Mouse (Mus musculus) heart, adult 2 months (tissue): ENCODE measurements around the gene Adora1. TPM values are rescaled to one million over a fixed set of nuclear protein-coding genes. Genes with fewer than 3 reads are reported as not detected.

Source experiments
- DNase-seq, 2 experiments: peaks; one replicate each; pipeline ENCODE4 v3.0.0; 2021
- H3K27ac ChIP-seq: fragments of 200-600 bp; 2 replicates; pipeline ENCODE4 v1.8.1; 2022
- H3K27me3 ChIP-seq: fragments of 200-500 bp; 2 replicates; pipeline ENCODE4 v1.6.1; 2012; ENCODE audit warnings: mild to moderate bottlenecking, low read length, inconsistent platforms, mixed read lengths; ENCODE audit not compliant: control insufficient read depth, insufficient read depth
- H3K36me3 ChIP-seq: fragments of 200-500 bp; 2 replicates; pipeline ENCODE4 v1.6.1; 2012; ENCODE audit warnings: low read length, inconsistent platforms; ENCODE audit not compliant: control insufficient read depth, insufficient read depth
- H3K4me1 ChIP-seq: fragments of 200-500 bp; 2 replicates; pipeline ENCODE4 v1.6.1; 2011; ENCODE audit warnings: low read length; ENCODE audit not compliant: control insufficient read depth, insufficient read depth
- H3K4me3 ChIP-seq: fragments of 200-600 bp; 2 replicates; pipeline ENCODE4 v1.8.1; 2022
- H3K79me2 ChIP-seq: fragments of 200-500 bp; replicated peaks from 2 replicates; pipeline ENCODE4 v1.6.1; 2012; ENCODE audit warnings: mild to moderate bottlenecking, inconsistent platforms, low read length, moderate library complexity, mixed read lengths; ENCODE audit not compliant: control insufficient read depth, insufficient read depth
- H3K9ac ChIP-seq: fragments of 200-500 bp; 2 replicates; pipeline ENCODE4 v1.6.1; 2012; ENCODE audit warnings: low read depth, mild to moderate bottlenecking, control low read depth, inconsistent platforms, low read length, mixed read lengths
- CTCF ChIP-seq: fragments of 200-600 bp; IDR thresholded peaks from 2 replicates; pipeline ENCODE4 v1.8.1; 2022; ENCODE audit warnings: antibody characterized with exemption, mild to moderate bottlenecking, moderate library complexity
- EP300 ChIP-seq: fragments of 200-500 bp; IDR thresholded peaks from 2 replicates; pipeline ENCODE4 v1.6.1; 2011; ENCODE audit warnings: low read depth, low read length, control low read depth; ENCODE audit not compliant: insufficient read depth
- POLR2A ChIP-seq: fragments of 200-500 bp; IDR thresholded peaks from 2 replicates; pipeline ENCODE4 v1.6.1; 2011; ENCODE audit warnings: mild to moderate bottlenecking, low read depth, low read length, control low read depth; ENCODE audit not compliant: insufficient read depth
- WGBS: fragments of 180-500 bp; shearing (Covaris S2); methylation state at CpG from one replicate; pipeline ENCODE4 v1.1.7; 2018; 5-methylcytosine and 5-hydroxymethylcytosine counted together
- intact Hi-C: fragments of 180-260 bp; cut with DNase I; formaldehyde crosslinking; loops from one replicate; pipeline ENCODE4 v1.15.1; 2025
- polyA plus RNA-seq: library from polyadenylated mRNA; depleted of rRNA; stranded (reverse); fragments of >200 nt; gene quantifications from 2 replicates; pipeline ENCODE4 v1.2.3, GENCODE M21; 2012
- total RNA-seq, 2 experiments: library from RNA; stranded (reverse); gene quantifications; 2 replicates each; pipeline ENCODE4 v1.2.3; 2021

The Adora1 gene
- total and polyA plus RNA-seq, 3 experiments, result 9.6 to 19.4 (median 15.0) TPM

DNA sequence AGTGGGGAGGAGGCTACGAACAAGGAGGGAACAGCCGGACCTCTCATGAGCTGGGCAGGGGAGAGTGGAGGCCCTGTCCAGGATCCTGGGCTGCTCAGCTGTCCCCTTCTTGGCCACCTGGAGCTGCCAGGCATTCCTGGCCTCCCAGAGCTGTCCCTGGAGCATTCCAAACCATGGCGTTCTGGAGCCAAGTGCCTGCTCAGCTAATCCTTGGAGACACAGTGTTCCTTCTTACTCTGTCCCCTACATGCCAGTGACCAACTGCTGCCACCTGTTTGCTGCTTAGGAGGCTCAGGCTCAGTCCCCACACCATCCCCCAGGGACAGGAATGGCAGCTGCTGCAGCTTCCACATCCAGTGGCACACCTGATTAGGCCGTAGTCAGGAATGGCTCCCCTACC, 39.3 kb downstream of the Adora1 start:
- peaks cover 5% of the 10 kb centered on the region for H3K4me1 ChIP-seq
- peak in 1 of 2 experiments; percentile 39 for DNase-seq
- H3K79me2 ChIP-seq, result no peaks in the 10 kb centered on the region
- no peak overlapping the region for H3K9ac ChIP-seq
- 20% methylated on average over 4 of the region's 4 CpGs for WGBS
- TF ChIP-seq EP300 (no peak), CTCF (no peak), POLR2A (no peak)
- no peaks in the 10 kb centered on the region for H3K36me3 ChIP-seq
- no peaks in the 10 kb centered on the region for H3K27me3 ChIP-seq
- intact Hi-C loops, result loop anchor here (1.0 to 5.0 kb wide), 3 partner anchors 43 to 126 kb away; no protein-coding TSS in a partner anchor
- no peak overlapping the region for H3K27ac ChIP-seq
- H3K4me3 ChIP-seq, result no peak overlapping the region

DNA sequence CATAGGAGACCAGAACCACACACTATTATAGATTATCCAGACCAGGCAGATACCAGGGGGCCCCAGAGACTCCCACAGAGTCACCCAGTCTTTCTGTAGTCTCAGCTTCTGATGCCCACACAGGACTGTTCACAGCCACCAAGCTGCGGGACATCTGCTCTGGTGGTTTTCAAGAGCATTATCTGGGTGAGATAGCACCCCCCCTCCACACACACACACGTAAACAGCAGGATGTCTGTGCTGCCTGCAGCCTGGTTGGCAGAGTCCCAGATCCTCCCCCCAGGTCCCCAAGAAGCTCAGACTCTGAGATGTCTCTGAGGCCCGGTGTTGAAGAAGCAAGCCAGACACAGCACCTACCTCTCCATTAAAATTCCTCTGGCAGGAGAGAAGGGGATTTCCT, 39.7 kb downstream of the Adora1 start:
- no peak for TF ChIP-seq POLR2A
- TF ChIP-seq EP300, result no peak
- no peak for TF ChIP-seq CTCF
- 11% methylated on average over 3 of the region's 3 CpGs for WGBS
- H3K4me1 ChIP-seq, result peaks cover 5% of the 10 kb centered on the region
- no peaks in the 10 kb centered on the region for H3K79me2 ChIP-seq
- no peak overlapping the region for H3K4me3 ChIP-seq
- H3K36me3 ChIP-seq, result no peaks in the 10 kb centered on the region
- peak in 1 of 2 experiments; percentile 20 for DNase-seq
- no peaks in the 10 kb centered on the region for H3K27me3 ChIP-seq
- no peak overlapping the region for H3K9ac ChIP-seq
- intact Hi-C loops, result loop anchor here (5.0 kb wide), 1 partner anchor 127 kb away; no protein-coding TSS in a partner anchor
- no peak overlapping the region for H3K27ac ChIP-seq

GRCm38 (mm10) chr1:134195117-134195516, 40.1 kb downstream of the Adora1 start:
- no peak overlapping the region for H3K27ac ChIP-seq
- intact Hi-C loops, result loop anchor here (5.0 kb wide), 1 partner anchor 127 kb away; no protein-coding TSS in a partner anchor
- TF ChIP-seq CTCF (no peak), EP300 (no peak)

DNA sequence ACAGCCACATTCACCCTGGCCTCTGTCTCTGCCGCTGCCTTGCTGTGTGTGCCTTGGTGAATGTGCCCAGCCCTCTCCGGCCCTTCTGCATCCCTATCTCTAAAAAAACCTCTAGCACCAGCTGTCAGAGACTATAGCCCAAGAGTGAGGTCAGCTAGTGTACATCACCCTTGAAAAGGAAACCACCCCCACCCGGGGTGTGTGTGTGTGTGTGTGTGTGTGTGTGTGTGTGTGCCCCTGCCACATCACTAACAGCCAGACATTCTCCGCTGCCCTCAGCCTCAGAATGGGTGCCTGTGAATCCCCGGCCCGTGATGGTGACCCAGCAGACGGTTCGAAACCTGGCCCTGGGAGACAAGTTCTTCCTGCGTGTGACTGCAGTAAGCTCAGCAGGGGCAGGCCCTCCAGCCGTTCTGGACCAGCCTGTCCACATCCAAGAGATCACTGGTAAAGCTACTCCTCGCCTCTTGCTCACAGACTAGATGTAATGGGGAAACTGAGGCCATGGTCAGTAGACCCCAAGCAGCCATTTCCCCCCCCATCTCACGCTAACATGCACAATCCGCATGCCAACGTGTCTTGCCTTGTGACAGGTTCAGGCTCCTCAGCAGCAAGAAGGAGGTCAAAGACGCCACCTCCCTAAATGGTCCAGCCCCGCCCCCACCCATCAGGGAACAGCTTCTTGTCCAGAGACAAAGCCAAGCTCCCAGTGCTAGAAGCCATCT, 40.8 kb downstream of the Adora1 start:
- H3K4me3 ChIP-seq, result no peak overlapping the region
- H3K27me3 ChIP-seq, result no peaks in the 10 kb centered on the region
- H3K4me1 ChIP-seq, result peaks cover 5% of the 10 kb centered on the region
- no peak for TF ChIP-seq EP300
- no peak for TF ChIP-seq CTCF
- no peak for TF ChIP-seq POLR2A
- no peaks in the 10 kb centered on the region for H3K36me3 ChIP-seq
- no peak overlapping the region for H3K9ac ChIP-seq
- 73% methylated on average over 16 of the region's 16 CpGs for WGBS
- intact Hi-C loops, result loop anchor here (5.0 kb wide), 1 partner anchor 128 kb away; no protein-coding TSS in a partner anchor
- H3K27ac ChIP-seq, result no peak overlapping the region
- no peaks in the 10 kb centered on the region for H3K79me2 ChIP-seq
- no peak for DNase-seq

More at GRCm38 (mm10) chr1:134195117-134195516, 40.1 kb downstream of the Adora1 start:
- Histone ChIP-seq H3K79me2 (no peaks in the 10 kb centered on the region), H3K36me3 (no peaks in the 10 kb centered on the region), H3K9ac (no peak overlapping the region), H3K27me3 (no peaks in the 10 kb centered on the region), H3K4me1 (peaks cover 5% of the 10 kb centered on the region), H3K4me3 (no peak overlapping the region)
- 48% methylated on average over 2 of the region's 2 CpGs for WGBS
- DNase-seq, result no peak

DNA sequence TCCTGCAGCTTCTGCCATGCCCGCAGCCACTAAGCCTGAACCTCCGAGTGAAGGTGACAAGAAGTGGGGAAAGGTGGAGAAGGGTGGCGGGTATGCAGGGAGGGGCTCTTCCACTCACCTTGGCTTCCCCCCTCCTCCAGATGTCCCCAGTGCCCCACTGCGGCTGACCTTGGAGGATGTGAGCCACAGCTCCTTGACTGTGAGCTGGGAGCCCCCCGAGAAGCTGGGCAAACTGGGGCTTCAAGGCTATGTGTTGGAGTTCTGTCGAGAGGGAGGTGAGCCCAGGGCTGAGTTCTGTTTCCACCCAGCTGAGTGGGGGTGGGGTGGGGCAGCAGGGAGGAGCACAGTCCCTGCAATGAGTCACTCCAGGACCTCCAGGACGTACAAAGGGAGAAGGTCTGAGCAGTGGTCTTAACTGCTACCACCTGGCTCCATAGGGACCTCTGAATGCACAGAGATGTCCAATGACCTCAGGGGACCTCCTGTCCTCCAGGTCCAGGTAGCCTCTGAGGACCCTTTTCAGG, 41.5 kb downstream of the Adora1 start:
- intact Hi-C loops, result no loop called here
- WGBS, result 56% methylated on average over 7 of the region's 7 CpGs
- no peak for TF ChIP-seq EP300
- no peak for TF ChIP-seq POLR2A
- no peak for TF ChIP-seq CTCF
- no peaks in the 10 kb centered on the region for H3K36me3 ChIP-seq
- H3K27ac ChIP-seq, result no peak overlapping the region
- no peak overlapping the region for H3K4me3 ChIP-seq
- no peaks in the 10 kb centered on the region for H3K79me2 ChIP-seq
- H3K27me3 ChIP-seq, result no peaks in the 10 kb centered on the region
- DNase-seq, result no peak
- H3K9ac ChIP-seq, result no peak overlapping the region
- peaks cover 5% of the 10 kb centered on the region for H3K4me1 ChIP-seq

DNA sequence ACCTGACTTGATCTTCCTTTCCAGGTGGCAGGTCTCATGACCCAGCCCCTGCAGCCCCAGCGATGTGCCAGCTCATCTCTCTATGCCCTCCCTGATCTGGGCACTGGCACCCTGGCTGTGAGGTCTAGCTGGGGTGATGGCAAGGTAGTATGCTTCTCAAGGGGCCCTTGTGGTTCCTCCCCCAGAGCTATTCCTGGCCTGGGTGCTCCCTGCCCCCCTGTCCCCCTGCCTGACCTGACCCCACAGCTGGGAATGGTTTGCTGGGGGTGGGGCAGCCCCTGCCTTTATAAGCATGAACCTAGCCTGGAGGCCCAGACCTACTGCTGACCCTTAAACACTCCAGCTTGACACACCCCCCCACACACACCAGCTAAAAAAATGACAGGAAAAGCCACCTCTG, 42.1 kb downstream of the Adora1 start, which contains the start of gene Mybph:
Gene Mybph, plus strand, starts transcription at position 323 of the 400 bp plus-strand sequence.
- Histone ChIP-seq H3K27ac (no peak within 1 kb of the TSS), H3K79me2 (no peaks in the 10 kb centered on the region), H3K27me3 (no peaks in the 10 kb centered on the region), H3K9ac (no peak within 1 kb of the TSS), H3K4me1 (peaks cover 5% of the 10 kb centered on the region), H3K4me3 (no peak within 1 kb of the TSS), H3K36me3 (no peaks in the 10 kb centered on the region)
- intact Hi-C loops, result no loop called here
- no peak for DNase-seq
- 72% methylated on average over 1 of the region's 1 CpGs for WGBS
- TF ChIP-seq EP300, result no peak
- TF ChIP-seq CTCF, result no peak
- TF ChIP-seq POLR2A, result no peak
